Mouse (Mus musculus) forebrain, embryonic 10.5 days (tissue): ENCODE measurements around the gene Tex2. TPM values are rescaled to one million over a fixed set of nuclear protein-coding genes. Genes with fewer than 3 reads are reported as not detected.
"Not testable (repeated sequence)": the region's sequence is repeated elsewhere in the genome, so short reads cannot be mapped to it uniquely, and the experiment has no call there.

Source experiments
- DNase-seq: peaks from one replicate; pipeline ENCODE4 v3.0.0-alpha.2; 2017; ENCODE audit warnings: low spot score; ENCODE audit errors: extremely low spot score
- H3K27ac ChIP-seq: fragments of 300-500 bp; sonication (generic); 2 replicates; pipeline ENCODE4 v1.5.1; 2016; ENCODE audit warnings: mild to moderate bottlenecking
- H3K27me3 ChIP-seq: fragments of 300-500 bp; sonication (generic); 2 replicates; pipeline ENCODE4 v1.6.1; 2016; ENCODE audit warnings: mild to moderate bottlenecking; ENCODE audit not compliant: poor library complexity, severe bottlenecking
- H3K36me3 ChIP-seq: fragments of 300-500 bp; sonication (generic); replicated peaks from 2 replicates; pipeline ENCODE4 v1.6.1; 2016; ENCODE audit warnings: mild to moderate bottlenecking, moderate library complexity
- H3K4me1 ChIP-seq: fragments of 300-500 bp; sonication (generic); 2 replicates; pipeline ENCODE4 v1.6.1; 2016
- H3K4me3 ChIP-seq: fragments of 300-500 bp; sonication (generic); 2 replicates; pipeline ENCODE4 v1.5.1; 2016; ENCODE audit warnings: mild to moderate bottlenecking, moderate library complexity
- H3K9me3 ChIP-seq: fragments of 300-500 bp; sonication (generic); 2 replicates; pipeline ENCODE4 v1.6.1; 2016; ENCODE audit warnings: mild to moderate bottlenecking, moderate library complexity
- WGBS: fragments of 180-500 bp; shearing (Covaris S2); methylation state at CpG from one replicate; pipeline ENCODE4 v1.1.7; 2016; 5-methylcytosine and 5-hydroxymethylcytosine counted together
- polyA plus RNA-seq: library from polyadenylated mRNA; unstranded; fragments of >200 nt; fragmentation: Nextera tagmentation; extraction: Ambion mirVana; gene quantifications from 2 replicates; pipeline ENCODE4 v1.2.1, GENCODE M21; 2016

The Tex2 gene
- polyA plus RNA-seq, 1 experiment from 2014 or later, result 6.2 TPM

- H3K4me1 ChIP-seq, result peaks cover 24% of the 10 kb centered on the region
- H3K27ac ChIP-seq, result no peak overlapping the region
- no peaks in the 10 kb centered on the region for H3K27me3 ChIP-seq
These were observed 109.1 kb downstream of the Tex2 start for GRCm38 (mm10) chr11:106504129-106504528.

GRCm38 (mm10) chr11:106503425-106503717 is 109.9 kb downstream of the Tex2 start:
- peak overlapping the region; percentile 100; the same call in 1 of the 2 replicates for H3K27ac ChIP-seq
- H3K4me3 ChIP-seq, result no peak overlapping the region
- peaks cover 32% of the 10 kb centered on the region for H3K4me1 ChIP-seq
- H3K9me3 ChIP-seq, result no peaks in the 10 kb centered on the region
- DNase-seq, result no peak
- no peaks in the 10 kb centered on the region for H3K27me3 ChIP-seq
- H3K36me3 ChIP-seq, result peaks cover 6% of the 10 kb centered on the region
- 92% methylated on average over 4 of the region's 4 CpGs for WGBS

More at GRCm38 (mm10) chr11:106504129-106504528, 109.1 kb downstream of the Tex2 start:
- no peak for DNase-seq
- Histone ChIP-seq H3K4me3 (no peak overlapping the region), H3K36me3 (peaks cover 13% of the 10 kb centered on the region), H3K9me3 (no peaks in the 10 kb centered on the region; the same call in 1 of the 2 replicates)

GRCm38 (mm10) chr11:106502631-106503424 is 110.4 kb downstream of the Tex2 start:
- Histone ChIP-seq H3K4me1 (peaks cover 32% of the 10 kb centered on the region), H3K9me3 (no peaks in the 10 kb centered on the region), H3K27me3 (no peaks in the 10 kb centered on the region), H3K27ac (peak overlapping the region; percentile 100), H3K4me3 (0 out of 2 replicates have a peak overlapping the region, but pooled peaks have one; percentile 87), H3K36me3 (0 out of 2 replicates have a peak, but pooled peaks cover 4% of the 10 kb centered on the region)
- DNase-seq, result no peak
- WGBS, result 73% methylated on average over 13 of the region's 13 CpGs

DNA sequence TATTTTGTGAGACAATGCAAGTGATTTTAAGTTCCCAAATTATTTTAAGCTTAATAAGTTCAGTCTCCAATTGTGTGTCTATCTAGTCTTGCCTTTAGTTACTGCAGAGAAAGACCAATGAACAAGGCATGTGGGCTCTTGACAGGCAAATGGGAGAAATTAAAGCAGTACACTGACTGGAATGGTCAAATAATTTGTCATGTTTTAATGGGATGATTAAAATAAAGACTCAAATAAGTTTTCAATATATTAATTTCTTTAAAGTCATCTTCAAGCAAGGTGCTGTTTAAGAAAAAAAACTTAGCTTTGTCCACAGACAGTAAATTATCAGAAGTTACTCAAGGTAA is 111.1 kb downstream of the Tex2 start:
- Histone ChIP-seq H3K36me3 (no peaks in the 10 kb centered on the region), H3K9me3 (no peaks in the 10 kb centered on the region), H3K27ac (peak overlapping the region; percentile 100), H3K4me3 (peak overlapping the region; percentile 87), H3K27me3 (no peaks in the 10 kb centered on the region), H3K4me1 (peaks cover 32% of the 10 kb centered on the region)
- DNase-seq, result no peak

- 2% methylated on average over 22 of the region's 22 CpGs for WGBS
- no peaks in the 10 kb centered on the region for H3K36me3 ChIP-seq
- peak; percentile 74 for DNase-seq
- no peaks in the 10 kb centered on the region for H3K9me3 ChIP-seq
- H3K4me1 ChIP-seq, result peaks cover 32% of the 10 kb centered on the region
- H3K4me3 ChIP-seq, result peak overlapping the region; percentile 87
- H3K27ac ChIP-seq, result peak overlapping the region; percentile 100
- H3K27me3 ChIP-seq, result no peaks in the 10 kb centered on the region
These were observed 111.7 kb downstream of the Tex2 start for GRCm38 (mm10) chr11:106501308-106502158.

- Histone ChIP-seq H3K4me1 (peaks cover 32% of the 10 kb centered on the region), H3K36me3 (no peaks in the 10 kb centered on the region), H3K4me3 (peak overlapping the region; percentile 87), H3K9me3 (no peaks in the 10 kb centered on the region), H3K27me3 (no peaks in the 10 kb centered on the region), H3K27ac (peak overlapping the region; percentile 100)
- WGBS, result under 1% methylated on average over 53 of the region's 55 CpGs
- peak; percentile 94 for DNase-seq
These were observed 112.6 kb downstream of the Tex2 start for GRCm38 (mm10) chr11:106500393-106501307.

DNA sequence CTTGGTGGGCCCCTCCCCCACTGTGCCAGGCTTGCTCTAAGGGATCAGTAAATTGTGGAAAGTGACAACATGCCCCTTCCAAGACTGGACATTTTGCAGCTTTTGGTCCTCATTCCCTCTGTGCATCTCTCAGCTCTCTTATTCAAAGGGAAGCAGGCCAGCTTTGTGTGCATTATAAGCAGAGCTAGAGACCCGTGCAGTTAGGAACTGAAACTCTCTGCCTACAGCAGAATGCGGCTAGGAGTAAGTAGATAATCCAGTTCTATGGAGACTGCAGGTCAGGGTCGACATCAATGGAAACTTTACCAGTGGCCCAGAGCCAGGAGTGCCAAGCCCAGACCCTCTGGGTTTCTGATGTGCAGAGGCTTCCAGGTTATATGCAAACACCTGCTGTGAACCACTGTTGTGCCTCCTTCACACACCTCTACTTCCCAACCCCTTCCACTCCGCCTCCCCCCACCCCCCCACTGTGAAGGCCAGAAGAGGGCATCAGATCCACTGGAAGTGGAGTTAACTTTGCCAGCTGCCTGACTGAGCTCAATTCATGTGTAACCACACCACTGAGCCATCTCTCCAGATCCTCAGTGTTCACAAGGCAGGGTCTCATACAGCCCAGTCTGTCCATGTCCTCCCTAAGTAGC is 114.4 kb downstream of the Tex2 start:
- H3K36me3 ChIP-seq, result no peaks in the 10 kb centered on the region
- H3K4me3 ChIP-seq, result no peak overlapping the region
- peaks cover 32% of the 10 kb centered on the region for H3K4me1 ChIP-seq
- no peaks in the 10 kb centered on the region for H3K27me3 ChIP-seq
- 21% methylated on average over 4 of the region's 4 CpGs for WGBS
- no peak for DNase-seq
- no peaks in the 10 kb centered on the region for H3K9me3 ChIP-seq
- 0 out of 2 replicates have a peak overlapping the region, but pooled peaks have one; percentile 30 for H3K27ac ChIP-seq

- DNase-seq, result no peak
- Histone ChIP-seq H3K9me3 (no peaks in the 10 kb centered on the region), H3K4me3 (no peak overlapping the region), H3K4me1 (peaks cover 30% of the 10 kb centered on the region), H3K27me3 (no peaks in the 10 kb centered on the region), H3K27ac (no peak overlapping the region), H3K36me3 (no peaks in the 10 kb centered on the region)
- 91% methylated on average over 2 of the region's 2 CpGs for WGBS
These were observed 115.3 kb downstream of the Tex2 start for GRCm38 (mm10) chr11:106497926-106498325.

DNA sequence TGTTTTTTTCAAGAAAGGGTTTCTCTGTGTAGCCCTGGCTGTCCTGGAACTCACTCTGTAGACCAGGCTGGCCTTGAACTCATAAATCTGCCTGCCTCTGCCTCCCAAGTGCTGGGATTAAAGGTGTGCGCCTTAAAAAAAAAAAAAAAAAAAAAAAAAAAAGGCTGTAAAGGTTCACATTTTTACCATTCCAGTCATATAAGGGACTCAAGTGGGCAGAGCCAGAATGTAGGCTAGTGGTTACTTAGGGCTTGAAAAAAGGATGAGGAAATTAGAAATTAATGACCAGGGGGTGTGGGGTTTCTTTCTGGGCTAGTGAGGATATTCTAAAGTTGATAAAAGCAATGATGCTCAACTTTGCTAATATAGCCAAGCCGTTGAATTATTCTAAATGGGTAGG is 116.2 kb downstream of the Tex2 start:
- not testable (repeated sequence) for H3K27me3 ChIP-seq, H3K9me3 ChIP-seq, H3K27ac ChIP-seq, H3K4me3 ChIP-seq, H3K36me3 ChIP-seq, DNase-seq
- H3K4me1 ChIP-seq, result peaks cover 21% of the 10 kb centered on the region
- WGBS, result 93% methylated on average over 2 of the region's 2 CpGs

DNA sequence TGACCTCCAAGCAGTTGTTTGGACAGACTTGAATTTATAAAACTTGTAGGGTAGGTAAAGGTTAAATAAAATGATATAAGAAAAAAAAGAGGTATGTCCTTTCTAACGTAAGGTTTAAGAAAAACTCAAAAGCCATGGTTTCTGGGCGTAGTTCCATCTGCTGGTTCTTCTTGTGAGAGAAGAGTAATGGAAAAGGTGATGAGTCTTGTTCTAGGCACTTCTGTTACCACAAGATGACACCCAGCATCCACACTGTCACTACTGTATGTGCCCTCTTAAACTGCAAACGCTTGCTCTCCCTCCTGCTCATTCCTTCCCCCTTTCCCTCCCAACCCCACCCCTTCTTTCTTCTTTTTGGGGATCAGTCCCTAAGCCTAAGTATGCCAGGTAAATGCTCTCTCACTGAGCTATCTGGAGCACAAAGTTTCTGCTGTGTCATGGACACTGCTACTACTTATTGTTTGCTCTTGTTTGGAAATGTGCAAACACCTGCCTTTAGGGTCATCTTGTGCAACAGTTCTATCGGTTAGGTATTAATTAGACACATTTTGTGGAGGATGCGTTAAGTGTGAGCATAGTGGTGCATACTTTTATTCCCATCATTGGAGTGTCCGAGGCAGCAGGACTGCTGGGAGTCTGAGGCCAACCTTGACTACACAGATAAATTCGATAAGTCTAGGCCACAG is 120.1 kb downstream of the Tex2 start:
- no peak overlapping the region for H3K27ac ChIP-seq
- DNase-seq, result no peak
- no peak overlapping the region for H3K4me3 ChIP-seq
- H3K27me3 ChIP-seq, result no peaks in the 10 kb centered on the region
- no peaks in the 10 kb centered on the region for H3K9me3 ChIP-seq
- peaks cover 12% of the 10 kb centered on the region for H3K4me1 ChIP-seq
- no peaks in the 10 kb centered on the region for H3K36me3 ChIP-seq
- 83% methylated on average over 7 of the region's 7 CpGs for WGBS

DNA sequence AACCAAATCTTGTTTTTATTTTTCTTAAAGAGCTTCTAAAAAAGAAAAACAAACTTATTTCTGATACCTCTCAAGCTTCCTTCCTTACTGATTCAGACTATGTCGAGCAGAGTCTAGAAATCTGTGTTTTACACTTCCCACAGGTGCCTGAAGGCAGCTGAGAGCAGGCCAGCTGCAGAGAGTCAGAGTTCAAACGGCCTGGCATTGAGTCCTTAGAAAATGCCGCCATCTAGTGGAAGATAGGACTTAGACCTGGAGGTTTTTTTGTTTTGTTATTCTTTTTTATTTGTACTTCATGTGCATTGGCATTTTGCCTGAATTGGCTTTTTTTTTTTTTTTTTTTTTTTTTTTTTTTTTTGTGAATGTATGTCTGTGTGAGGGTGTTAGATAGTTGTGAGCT is 121.8 kb downstream of the Tex2 start:
- Histone ChIP-seq H3K27ac (no peak overlapping the region), H3K27me3 (no peaks in the 10 kb centered on the region), H3K36me3 (no peaks in the 10 kb centered on the region), H3K4me1 (peaks cover 22% of the 10 kb centered on the region), H3K9me3 (no peaks in the 10 kb centered on the region), H3K4me3 (no peak overlapping the region)
- DNase-seq, result peak; percentile 43
- WGBS, result 3% methylated on average over 3 of the region's 3 CpGs
